Comparison of ENCODE assay signal across 23 mouse cellular contexts in genomic region chr19:55168360-55168759, GRCm38 (mm10). TPM values are rescaled to one million over a fixed set of nuclear protein-coding genes. Genes with fewer than 3 reads are reported as not detected.
DNase-seq lines count a peak whose midpoint lies in the region; ATAC-seq and TF ChIP-seq lines count a peak whose summit lies in the region.
"Had no signal": no experiment of that assay in that cellular context is flagged by ENCODE, and none has a peak within 500 bp of the region (broad histone marks: within the 10 kb centered on the region; RNA-seq: fewer than 3 reads in every experiment).

No protein-coding gene starts in this region.

- no peak for TF ChIP-seq CTCF in lung, embryonic 14.5 days (IDR thresholded peaks at IDR 0.05; ENCODE audit: low read depth)

- H3K4me2 ChIP-seq in lung, embryonic 14.5 days = no peak overlapping the region
- H3K4me2 ChIP-seq: heart, embryonic 13.5 days had no signal

- H3K36me3 ChIP-seq in lung, embryonic 14.5 days (ENCODE audit: insufficient read depth) = no peaks in the 10 kb centered on the region
- H3K36me3 ChIP-seq: embryonic facial prominence, embryonic 10.5 days; heart, embryonic 13.5 days had no signal

- 0 out of 2 replicates have a peak, but pooled peaks cover 3% of the 10 kb centered on the region for H3K9me3 ChIP-seq in lung, embryonic 14.5 days (ENCODE audit: low read depth, low read length)

- 19% methylated on average over 6 of the region's 6 CpGs for WGBS in lung, embryonic 14.5 days

- H3K4me1 ChIP-seq in lung, embryonic 14.5 days (ENCODE audit: insufficient read depth) = no peaks in the 10 kb centered on the region
- H3K4me1 ChIP-seq: embryonic facial prominence, embryonic 10.5 days; heart, embryonic 13.5 days had no signal

- peak; percentile 19 for DNase-seq in urinary bladder, postnatal 14 days (ENCODE audit: low spot score)
- no peak for DNase-seq in urinary bladder, postnatal 10 days (ENCODE audit: low spot score)
- DNase-seq in lung, embryonic 14.5 days = peak; percentile 86
- peak; percentile 79 for DNase-seq in lung, postnatal 10 days
- peak; percentile 68 to 71 for DNase-seq in lung, postnatal 4 days
- DNase-seq in adrenal gland, adult (ENCODE audit: inconsistent age in 2 of 2, low spot score in 1 of 2) = no peak
- DNase-seq in embryo, embryonic 9.5 days (ENCODE audit: extremely low spot score) = no peak
- no peak for DNase-seq in cerebellum, adult 11-12 months
- DNase-seq: adrenal gland, adult 8-10 months; cerebellum, adult 18-20 months; cerebellum, adult 9-11 months; cerebellum, postnatal 36 days; gastrocnemius, postnatal 36 days; heart, adult 11 months; heart, postnatal 36 days had no signal

- peak; percentile 71 for ATAC-seq in lung, embryonic 14.5 days (ENCODE audit: insufficient read depth)
- ATAC-seq: activated CD4-positive, CD25-positive, alpha-beta regulatory T cell, adult 4 months; forebrain, embryonic 14.5 days; hindbrain, embryonic 16.5 days; Patski had no signal

- no peak overlapping the region for H3K4me3 ChIP-seq in lung, embryonic 14.5 days (ENCODE audit: low read depth, low read length)
- H3K4me3 ChIP-seq: embryonic facial prominence, embryonic 10.5 days; heart, embryonic 13.5 days had no signal

- H3K9ac ChIP-seq in lung, embryonic 14.5 days = no peak overlapping the region
- H3K9ac ChIP-seq: heart, embryonic 13.5 days had no signal

- H3K27ac ChIP-seq in lung, embryonic 14.5 days (ENCODE audit: low read depth) = 0 out of 2 replicates have a peak overlapping the region, but pooled peaks have one; percentile 1
- H3K27ac ChIP-seq: embryonic facial prominence, embryonic 10.5 days; heart, embryonic 13.5 days had no signal

- no peaks in the 10 kb centered on the region for H3K27me3 ChIP-seq in lung, embryonic 14.5 days (ENCODE audit: insufficient read depth, low read length)
- H3K27me3 ChIP-seq: CH12.LX; heart, embryonic 13.5 days had no signal

RNA-seq across cellular contexts. Expression of gene Tectb, which starts 12.2 kb away (rescaled TPM):
- not detected in 2 replicates for polyA plus RNA-seq in lung, embryonic 14.5 days (2014; fragmentation: Nextera tagmentation; extraction: Ambion mirVana)
- polyA plus RNA-seq: activated CD4-positive, CD25-positive, alpha-beta regulatory T cell, adult 4 months; embryonic facial prominence, embryonic 10.5 days; heart, embryonic 13.5 days; hindbrain, embryonic 11.5 days; hindbrain, embryonic 16.5 days; Patski had no signal

RNA-seq across cellular contexts. Expression of gene Gpam, which starts 41.3 kb away (rescaled TPM):
- 29.4 and 31.0 TPM in 2 replicates for polyA plus RNA-seq in lung, embryonic 14.5 days (2014; fragmentation: Nextera tagmentation; extraction: Ambion mirVana)

Comparison
In these comparisons a context has a peak if more than half of its experiments do, and no peak if none do; other contexts are left out.
1. DNase-seq: peak in urinary bladder, postnatal 14 days (single experiment), lung, embryonic 14.5 days (single experiment), lung, postnatal 10 days (single experiment) and lung, postnatal 4 days (2 of 2); none in urinary bladder, postnatal 10 days (single experiment), adrenal gland, adult (0 of 2), embryo, embryonic 9.5 days (single experiment) and cerebellum, adult 11-12 months (single experiment).